Comparison of ENCODE assay signal across 11 mouse cellular contexts in genomic region chr19:6448752-6449151, GRCm38 (mm10). TPM values are rescaled to one million over a fixed set of nuclear protein-coding genes. Genes with fewer than 3 reads are reported as not detected.
DNase-seq lines count a peak whose midpoint lies in the region; ATAC-seq and TF ChIP-seq lines count a peak whose summit lies in the region.
"Had no signal": no experiment of that assay in that cellular context is flagged by ENCODE, and none has a peak within 500 bp of the region (broad histone marks: within the 10 kb centered on the region; RNA-seq: fewer than 3 reads in every experiment).

No protein-coding gene starts in this region.

- peaks cover 68% of the 10 kb centered on the region for H3K4me1 ChIP-seq in forebrain, embryonic 10.5 days
- H3K4me1 ChIP-seq in forebrain, embryonic 11.5 days (replicated peaks; ENCODE audit: control insufficient read depth, insufficient read depth, low read length): peaks cover 41% of the 10 kb centered on the region
- peaks cover 14% of the 10 kb centered on the region for H3K4me1 ChIP-seq in lung, embryonic 16.5 days (replicated peaks; ENCODE audit: control insufficient read depth, insufficient read depth, low read length)
- H3K4me1 ChIP-seq in lung, postnatal 0 days (ENCODE audit: insufficient read depth, low read depth, low read length): peaks cover 6% of the 10 kb centered on the region; the same call in 1 of the 2 replicates
- peaks cover 3% of the 10 kb centered on the region; the same call in 1 of the 2 replicates for H3K4me1 ChIP-seq in limb, embryonic 14.5 days (ENCODE audit: control insufficient read depth, insufficient read depth, low read length)
- peaks cover 91% of the 10 kb centered on the region for H3K4me1 ChIP-seq in neural tube, embryonic 13.5 days (replicated peaks)

- H3K4me3 ChIP-seq in forebrain, embryonic 10.5 days: no peak overlapping the region
- no peak overlapping the region for H3K4me3 ChIP-seq in forebrain, embryonic 11.5 days (ENCODE audit: low read depth, low read length)
- no peak overlapping the region for H3K4me3 ChIP-seq in lung, embryonic 16.5 days (ENCODE audit: low read length)
- H3K4me3 ChIP-seq in lung, postnatal 0 days (ENCODE audit: low read depth, low read length): no peak overlapping the region
- H3K4me3 ChIP-seq in limb, embryonic 14.5 days (replicated peaks; ENCODE audit: low read length): peak overlapping the region; percentile 25; the same call in 1 of the 2 replicates
- no peak overlapping the region for H3K4me3 ChIP-seq in neural tube, embryonic 13.5 days

- TF ChIP-seq CTCF in lung, postnatal 0 days (IDR thresholded peaks at IDR 0.05): no peak

- H3K36me3 ChIP-seq in forebrain, embryonic 10.5 days (replicated peaks): no peaks in the 10 kb centered on the region
- H3K36me3 ChIP-seq in forebrain, embryonic 11.5 days (ENCODE audit: control insufficient read depth, insufficient read depth, low read length): no peaks in the 10 kb centered on the region
- H3K36me3 ChIP-seq in lung, embryonic 16.5 days (ENCODE audit: control insufficient read depth, insufficient read depth, low read length): no peaks in the 10 kb centered on the region
- H3K36me3 ChIP-seq in lung, postnatal 0 days (ENCODE audit: insufficient read depth, low read length): no peaks in the 10 kb centered on the region
- no peaks in the 10 kb centered on the region for H3K36me3 ChIP-seq in limb, embryonic 14.5 days (ENCODE audit: control insufficient read depth, insufficient read depth, low read length)
- H3K36me3 ChIP-seq in neural tube, embryonic 13.5 days: no peaks in the 10 kb centered on the region
- H3K36me3 ChIP-seq: limb, embryonic 15.5 days had no signal

- no peaks in the 10 kb centered on the region for H3K9me3 ChIP-seq in forebrain, embryonic 10.5 days
- no peaks in the 10 kb centered on the region for H3K9me3 ChIP-seq in forebrain, embryonic 11.5 days (ENCODE audit: control insufficient read depth, low read length)
- no peaks in the 10 kb centered on the region for H3K9me3 ChIP-seq in lung, embryonic 16.5 days (ENCODE audit: control insufficient read depth, low read length)
- H3K9me3 ChIP-seq in lung, postnatal 0 days (ENCODE audit: low read length): no peaks in the 10 kb centered on the region
- no peaks in the 10 kb centered on the region for H3K9me3 ChIP-seq in limb, embryonic 14.5 days (ENCODE audit: control insufficient read depth, low read length)
- H3K9me3 ChIP-seq in neural tube, embryonic 13.5 days: no peaks in the 10 kb centered on the region
- H3K9me3 ChIP-seq: limb, embryonic 15.5 days had no signal

- 55% methylated on average over 5 of the region's 5 CpGs for WGBS in forebrain, embryonic 10.5 days
- WGBS in forebrain, embryonic 11.5 days: 57% methylated on average over 5 of the region's 5 CpGs
- WGBS in lung, embryonic 16.5 days: 30% methylated on average over 5 of the region's 5 CpGs
- 34% methylated on average over 5 of the region's 5 CpGs for WGBS in lung, postnatal 0 days
- WGBS in limb, embryonic 14.5 days: 42% methylated on average over 5 of the region's 5 CpGs
- 40% methylated on average over 5 of the region's 5 CpGs for WGBS in neural tube, embryonic 13.5 days

- H3K27ac ChIP-seq in forebrain, embryonic 10.5 days: peak overlapping the region; percentile 51; the same call in 1 of the 2 replicates
- no peak overlapping the region for H3K27ac ChIP-seq in forebrain, embryonic 11.5 days (ENCODE audit: low read depth, low read length)
- H3K27ac ChIP-seq in lung, embryonic 16.5 days (ENCODE audit: low read length): no peak overlapping the region
- no peak overlapping the region for H3K27ac ChIP-seq in lung, postnatal 0 days (ENCODE audit: low read length)
- H3K27ac ChIP-seq in limb, embryonic 14.5 days (replicated peaks; ENCODE audit: low read depth, low read length): no peak overlapping the region
- peak overlapping the region; percentile 49; the same call in 1 of the 2 replicates for H3K27ac ChIP-seq in neural tube, embryonic 13.5 days (replicated peaks)
- H3K27ac ChIP-seq: limb, embryonic 15.5 days had no signal

- TF ChIP-seq POLR2A in limb, embryonic 14.5 days (IDR thresholded peaks at IDR 0.05; ENCODE audit: borderline replicate concordance, extremely low read depth, insufficient read depth, insufficient read length): no peak

- TF ChIP-seq EP300 in lung, postnatal 0 days (IDR thresholded peaks at IDR 0.05): no peak

- no peak for ATAC-seq in forebrain, embryonic 11.5 days (replicated peaks; ENCODE audit: low FRiP score)
- ATAC-seq in lung, embryonic 16.5 days (ENCODE audit: low read depth): no peak
- no peak for ATAC-seq in lung, postnatal 0 days
- no peak for ATAC-seq in limb, embryonic 14.5 days (ENCODE audit: low FRiP score, low read depth)
- ATAC-seq in neural tube, embryonic 13.5 days (ENCODE audit: low read depth): no peak
- no peak for ATAC-seq in granulocyte monocyte progenitor cell, adult 5-6 weeks (replicated peaks; ENCODE audit: poor library complexity, severe bottlenecking)

- no peak overlapping the region; the same call in 1 of the 2 replicates for H3K9ac ChIP-seq in forebrain, embryonic 11.5 days (ENCODE audit: low read length)
- H3K9ac ChIP-seq in lung, embryonic 16.5 days (ENCODE audit: low read length): no peak overlapping the region
- no peak overlapping the region for H3K9ac ChIP-seq in lung, postnatal 0 days (replicated peaks; ENCODE audit: low read depth)
- no peak overlapping the region; the same call in 1 of the 2 replicates for H3K9ac ChIP-seq in limb, embryonic 14.5 days (ENCODE audit: low read depth, low read length, severe bottlenecking)
- peak overlapping the region; percentile 49 for H3K9ac ChIP-seq in neural tube, embryonic 13.5 days
- H3K9ac ChIP-seq: limb, embryonic 15.5 days had no signal

- H3K27me3 ChIP-seq in forebrain, embryonic 10.5 days (ENCODE audit: poor library complexity, severe bottlenecking): peaks cover 53% of the 10 kb centered on the region
- no peaks in the 10 kb centered on the region for H3K27me3 ChIP-seq in forebrain, embryonic 11.5 days (ENCODE audit: control insufficient read depth, insufficient read depth, low read length)
- no peaks in the 10 kb centered on the region for H3K27me3 ChIP-seq in lung, embryonic 16.5 days (ENCODE audit: control insufficient read depth, insufficient read depth, low read depth, low read length)
- no peaks in the 10 kb centered on the region for H3K27me3 ChIP-seq in lung, postnatal 0 days (replicated peaks; ENCODE audit: insufficient read depth, low read length)
- H3K27me3 ChIP-seq in limb, embryonic 14.5 days (ENCODE audit: control insufficient read depth, insufficient read depth, low read length): no peaks in the 10 kb centered on the region; the same call in 1 of the 2 replicates
- no peaks in the 10 kb centered on the region for H3K27me3 ChIP-seq in neural tube, embryonic 13.5 days

- no peak for DNase-seq in forebrain, embryonic 10.5 days (ENCODE audit: extremely low spot score, low spot score)
- no peak for DNase-seq in forebrain, embryonic 11.5 days (ENCODE audit: low spot score)
- DNase-seq in lung, postnatal 0 days (ENCODE audit: low spot score): no peak
- no peak for DNase-seq in limb, embryonic 14.5 days (ENCODE audit: low spot score)
- no peak for DNase-seq in frontal cortex, postnatal 10 days (ENCODE audit: low spot score in 2 of 2)
- DNase-seq: cerebellum, adult 9-10 months; kidney, postnatal 14 days had no signal

- no peak overlapping the region for H3K4me2 ChIP-seq in forebrain, embryonic 11.5 days (ENCODE audit: low read depth, low read length, severe bottlenecking)
- H3K4me2 ChIP-seq in lung, embryonic 16.5 days (ENCODE audit: low read depth, low read length): 0 out of 2 replicates have a peak overlapping the region, but pooled peaks have one; percentile 53
- no peak overlapping the region; the same call in 1 of the 2 replicates for H3K4me2 ChIP-seq in lung, postnatal 0 days (replicated peaks; ENCODE audit: low read depth, low read length)
- H3K4me2 ChIP-seq in limb, embryonic 14.5 days (replicated peaks; ENCODE audit: low read depth, low read length, severe bottlenecking): peak overlapping the region; percentile 41; the same call in 1 of the 2 replicates
- no peak overlapping the region for H3K4me2 ChIP-seq in neural tube, embryonic 13.5 days

RNA-seq across cellular contexts. Expression of gene Nrxn2, which starts 30.2 kb away (rescaled TPM):
- polyA plus RNA-seq in forebrain, embryonic 10.5 days (2016; fragmentation: Nextera tagmentation; extraction: Ambion mirVana): 2.8 and 3.1 TPM in 2 replicates
- 8.1 and 10.4 TPM in 2 replicates for polyA plus RNA-seq in forebrain, embryonic 11.5 days (2014; fragmentation: Nextera tagmentation; extraction: Ambion mirVana)
- polyA plus RNA-seq in lung, embryonic 16.5 days (2015; fragmentation: Nextera tagmentation; extraction: Ambion mirVana): 0.88 and 1.0 TPM in 2 replicates
- 3.8 and 4.7 TPM in 2 replicates for polyA plus RNA-seq in lung, postnatal 0 days (2015; fragmentation: Nextera tagmentation; extraction: Ambion mirVana)
- polyA plus RNA-seq in limb, embryonic 14.5 days (2012; rRNA removed): 3.6 and 6.1 TPM in 2 replicates
- 1.3 and 2.6 TPM in 2 replicates for polyA plus RNA-seq in limb, embryonic 14.5 days (2014; fragmentation: Nextera tagmentation; extraction: Ambion mirVana)
- polyA plus RNA-seq in neural tube, embryonic 13.5 days (2015; fragmentation: Nextera tagmentation; extraction: Ambion mirVana): 24.0 and 28.9 TPM in 2 replicates
- not detected in 2 replicates for total RNA-seq in granulocyte monocyte progenitor cell, adult 5-6 weeks (2014; fragmentation: Nextera tagmentation)
- total RNA-seq in granulocyte monocyte progenitor cell, adult 5-6 weeks (2017): not detected in 2 replicates

RNA-seq across cellular contexts. Expression of gene Rasgrp2, which starts 49.6 kb away (rescaled TPM):
- polyA plus RNA-seq in forebrain, embryonic 10.5 days (2016; fragmentation: Nextera tagmentation; extraction: Ambion mirVana): 15.6 and 17.0 TPM in 2 replicates
- 9.5 and 12.9 TPM in 2 replicates for polyA plus RNA-seq in forebrain, embryonic 11.5 days (2014; fragmentation: Nextera tagmentation; extraction: Ambion mirVana)
- polyA plus RNA-seq in lung, embryonic 16.5 days (2015; fragmentation: Nextera tagmentation; extraction: Ambion mirVana): 93.7 and 111 TPM in 2 replicates
- 99.2 and 128 TPM in 2 replicates for polyA plus RNA-seq in lung, postnatal 0 days (2015; fragmentation: Nextera tagmentation; extraction: Ambion mirVana)
- polyA plus RNA-seq in limb, embryonic 14.5 days (2012; rRNA removed): 27.6 and 38.0 TPM in 2 replicates
- 23.4 and 27.5 TPM in 2 replicates for polyA plus RNA-seq in limb, embryonic 14.5 days (2014; fragmentation: Nextera tagmentation; extraction: Ambion mirVana)
- 44.1 and 49.9 TPM in 2 replicates for polyA plus RNA-seq in neural tube, embryonic 13.5 days (2015; fragmentation: Nextera tagmentation; extraction: Ambion mirVana)
- 279 and 345 TPM in 2 replicates for total RNA-seq in granulocyte monocyte progenitor cell, adult 5-6 weeks (2014; fragmentation: Nextera tagmentation)
- 308 and 310 TPM in 2 replicates for total RNA-seq in granulocyte monocyte progenitor cell, adult 5-6 weeks (2017)

Comparison
In these comparisons a context has a peak if more than half of its experiments do, and no peak if none do; other contexts are left out.
1. H3K27ac ChIP-seq: peak in forebrain, embryonic 10.5 days (single experiment) and neural tube, embryonic 13.5 days (single experiment); none in forebrain, embryonic 11.5 days (single experiment), lung, embryonic 16.5 days (single experiment), lung, postnatal 0 days (single experiment) and limb, embryonic 14.5 days (single experiment).
2. H3K4me2 ChIP-seq: peak in lung, embryonic 16.5 days (single experiment) and limb, embryonic 14.5 days (single experiment); none in forebrain, embryonic 11.5 days (single experiment), lung, postnatal 0 days (single experiment) and neural tube, embryonic 13.5 days (single experiment).